Mouse (Mus musculus): ENCODE data around the gene Gm3500. TPM values are rescaled to one million over a fixed set of nuclear protein-coding genes. Genes with fewer than 3 reads are reported as not detected.
"Not testable (repeated sequence)": the region's sequence is repeated elsewhere in the genome, so short reads cannot be mapped to it uniquely, and the experiment has no call there.

Gm3500 gene
- not detected in 2 replicates for polyA plus RNA-seq (2012; ENCODE audit: insufficient read depth, low replicate concordance)

GRCm38 (mm10) chr14:5388949-5389348 is at the start of gene Gm3500:
TSS of gene Gm3500 (minus strand) at chr14:5389049.
- not testable (repeated sequence) for H3K27me3 ChIP-seq (replicated peaks); H3K4me1 ChIP-seq; H3K9me3 ChIP-seq; H3K4me3 ChIP-seq (replicated peaks); H3K36me3 ChIP-seq (replicated peaks; ENCODE audit: low read length)

- H3K9me3 ChIP-seq; H3K36me3 ChIP-seq (replicated peaks; ENCODE audit: low read length); H3K4me3 ChIP-seq (replicated peaks); H3K27me3 ChIP-seq (replicated peaks); H3K4me1 ChIP-seq: not testable (repeated sequence)
These were observed 54.0 kb downstream of the Gm3500 start, which contains the start of gene Gm3542 for GRCm38 (mm10) chr14:5334828-5335227. TSS of gene Gm3542 (minus strand) at chr14:5334928.

Other genes with a start within 250 kb of the Gm3500 start
- not detected in 2 replicates for gene Gm3317, start 224.5 kb downstream of the Gm3500 start, polyA plus RNA-seq (2012; ENCODE audit: insufficient read depth, low replicate concordance)
- gene Gm8271, start 203.3 kb downstream of the Gm3500 start, polyA plus RNA-seq (2012; ENCODE audit: insufficient read depth, low replicate concordance): not detected in 2 replicates
- not detected in 2 replicates for gene Gm3526, start 128.5 kb downstream of the Gm3500 start, polyA plus RNA-seq (2012; ENCODE audit: insufficient read depth, low replicate concordance)
- not detected in 2 replicates for gene Gm3542, start 54.1 kb downstream of the Gm3500 start, polyA plus RNA-seq (2012; ENCODE audit: insufficient read depth, low replicate concordance)
- not detected in 2 replicates for gene Gm3194, start 66.4 kb upstream of the Gm3500 start, polyA plus RNA-seq (2012; ENCODE audit: insufficient read depth, low replicate concordance)
- gene Gm8246, start 88.8 kb upstream of the Gm3500 start, polyA plus RNA-seq (2012; ENCODE audit: insufficient read depth, low replicate concordance): not detected in 2 replicates
- not detected in 2 replicates for gene Gm3187, start 95.2 kb upstream of the Gm3500 start, polyA plus RNA-seq (2012; ENCODE audit: insufficient read depth, low replicate concordance)
- gene Gm3488, start 112.6 kb upstream of the Gm3500 start, polyA plus RNA-seq (2012; ENCODE audit: insufficient read depth, low replicate concordance): not detected in 2 replicates
- gene Gm3532, start 149.4 kb upstream of the Gm3500 start, polyA plus RNA-seq (2012; ENCODE audit: insufficient read depth, low replicate concordance): not detected in 2 replicates
- gene Gm8265, start 244.0 kb upstream of the Gm3500 start, polyA plus RNA-seq (2012; ENCODE audit: insufficient read depth, low replicate concordance): not detected in 2 replicates